Mouse (Mus musculus) olfactory bulb, adult 2 months (tissue): ENCODE measurements at regions not wholly inside any gene's neighbourhood (a gene's known extent, or its start where the extent isn't known, plus 50 kb on each side); places are given as distances from the start of the nearest gene placed in this dataset.

Experiments
- CTCF ChIP-seq: fragments of 200-500 bp; IDR thresholded peaks from 2 replicates; pipeline ENCODE4 v1.5.1; 2012; ENCODE audit warnings: low read depth, mild to moderate bottlenecking, low read length, moderate library complexity; ENCODE audit not compliant: insufficient read depth
- POLR2A ChIP-seq: fragments of 200-500 bp; IDR thresholded peaks from 2 replicates; pipeline ENCODE4 v1.6.1; 2012; ENCODE audit warnings: mild to moderate bottlenecking, low read depth, low read length, moderate library complexity; ENCODE audit not compliant: insufficient read depth

DNA sequence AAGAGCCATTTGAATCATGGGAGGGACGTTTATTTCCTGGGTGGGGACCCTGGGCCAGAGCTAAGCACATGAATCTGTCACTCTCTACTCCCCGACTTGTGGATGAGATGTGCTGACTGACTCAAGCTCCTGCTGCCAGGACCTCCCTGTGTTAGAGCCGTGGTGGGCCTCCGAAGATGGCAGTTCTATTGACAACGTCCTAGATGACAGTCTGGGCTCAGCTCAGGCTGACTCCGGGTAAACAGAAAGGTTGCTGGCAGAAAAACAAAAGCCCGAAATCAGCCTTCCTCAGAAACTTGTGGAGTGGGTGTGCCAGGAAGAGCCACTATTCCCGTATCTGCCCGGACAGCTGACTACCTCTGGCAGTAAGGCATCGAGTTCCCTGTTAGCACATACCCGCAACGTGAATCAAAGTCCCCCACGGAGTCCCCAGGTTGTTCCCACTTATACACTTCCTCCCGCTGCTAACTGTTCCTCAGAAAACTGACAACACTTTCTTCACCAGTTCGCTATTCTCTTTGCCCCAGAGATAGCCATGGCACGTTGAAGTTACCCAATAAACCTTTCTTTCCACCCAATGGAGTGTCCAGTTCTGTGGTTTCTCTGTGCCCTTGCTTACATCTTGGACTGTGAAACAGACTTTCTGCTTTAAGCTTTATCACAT, 76.6 kb upstream of the Haao start:
- TF ChIP-seq POLR2A (no peak), CTCF (no peak)
